Mouse (Mus musculus): Measurements from ENCODE around the gene Fgf23.
A peak's percentile ranks its signal among the peaks of the same experiment; 100 is the strongest.

The Fgf23 gene

GRCm38 (mm10) chr6:127109402-127109930 lies 36.8 kb downstream of the Fgf23 start, which contains the start of gene Tigar:
Gene Tigar (minus strand): TSS chr6:127109557.
- peak; percentile 93 to 95 for DNase-seq (ENCODE audit: low read depth in 2 of 2, low spot score in 2 of 2)

- no peak for DNase-seq (ENCODE audit: low read depth in 2 of 2, low spot score in 2 of 2)
Measured at GRCm38 (mm10) chr6:127114753-127115456, 42.2 kb downstream of the Fgf23 start.

- DNase-seq (ENCODE audit: low read depth in 2 of 2, low spot score in 2 of 2) = no peak
Measured at GRCm38 (mm10) chr6:127122221-127122806, 49.6 kb downstream of the Fgf23 start.

GRCm38 (mm10) chr6:127122996-127123395 lies 50.3 kb downstream of the Fgf23 start:
- no peak for DNase-seq (ENCODE audit: low read depth in 2 of 2, low spot score in 2 of 2)

GRCm38 (mm10) chr6:127123506-127123905 lies 50.8 kb downstream of the Fgf23 start:
- no peak for DNase-seq (ENCODE audit: low read depth in 2 of 2, low spot score in 2 of 2)

GRCm38 (mm10) chr6:127129659-127130058 lies 57.0 kb downstream of the Fgf23 start:
- DNase-seq (ENCODE audit: low read depth in 2 of 2, low spot score in 2 of 2) = no peak

GRCm38 (mm10) chr6:127130377-127130776 lies 57.7 kb downstream of the Fgf23 start:
- no peak for DNase-seq (ENCODE audit: low read depth in 2 of 2, low spot score in 2 of 2)
